Mouse (Mus musculus) liver, adult 2 months (tissue): ENCODE results near the gene Rapgef3. TPM values are rescaled to one million over a fixed set of nuclear protein-coding genes. Genes with fewer than 3 reads are reported as not detected.

Source experiments
- DNase-seq: peaks from one replicate; pipeline ENCODE4 v3.0.0-alpha.2; 2011; ENCODE audit warnings: low read depth, low spot score; ENCODE audit errors: extremely low read depth
- H3K27ac ChIP-seq: fragments of 200-500 bp; replicated peaks from 2 replicates; pipeline ENCODE4 v1.5.1; 2012; ENCODE audit warnings: low read depth, mild to moderate bottlenecking, control low read depth, inconsistent platforms, low read length; ENCODE audit not compliant: insufficient read depth
- H3K27me3 ChIP-seq: fragments of 200-500 bp; 2 replicates; pipeline ENCODE4 v1.6.1; 2012; ENCODE audit warnings: mild to moderate bottlenecking, moderate library complexity, low read length, inconsistent platforms; ENCODE audit not compliant: control insufficient read depth, insufficient read depth
- H3K36me3 ChIP-seq: fragments of 200-500 bp; 2 replicates; pipeline ENCODE4 v1.6.1; 2012; ENCODE audit warnings: low read length, inconsistent platforms; ENCODE audit not compliant: control insufficient read depth, insufficient read depth
- H3K4me1 ChIP-seq: fragments of 200-500 bp; 2 replicates; pipeline ENCODE4 v1.6.1; 2011; ENCODE audit warnings: low read length; ENCODE audit not compliant: control insufficient read depth, insufficient read depth
- H3K4me3 ChIP-seq: fragments of 200-500 bp; 2 replicates; pipeline ENCODE4 v1.5.1; 2011; ENCODE audit warnings: low read depth, mild to moderate bottlenecking, control low read depth, low read length, moderate library complexity; ENCODE audit not compliant: insufficient read depth
- H3K79me2 ChIP-seq: fragments of 200-500 bp; 2 replicates; pipeline ENCODE4 v1.6.1; 2012; ENCODE audit warnings: inconsistent platforms, mild to moderate bottlenecking, low read length, moderate library complexity; ENCODE audit not compliant: control insufficient read depth, insufficient read depth
- H3K9ac ChIP-seq: fragments of 200-500 bp; 2 replicates; pipeline ENCODE4 v1.6.1; 2012; ENCODE audit warnings: low read depth, mild to moderate bottlenecking, control low read depth, inconsistent platforms, low read length
- CTCF ChIP-seq: fragments of 200-500 bp; IDR thresholded peaks from 2 replicates; pipeline ENCODE4 v1.5.1; 2011; ENCODE audit warnings: low read depth, low read length, control low read depth
- POLR2A ChIP-seq: fragments of 200-500 bp; IDR thresholded peaks from 2 replicates; pipeline ENCODE4 v1.6.1; 2011; ENCODE audit warnings: low read length, control low read depth; ENCODE audit not compliant: insufficient read depth; ENCODE audit errors: extremely low read depth
- WGBS: fragments of 180-500 bp; shearing (Covaris S2); methylation state at CpG from one replicate; pipeline ENCODE4 v1.1.7; 2018; 5-methylcytosine and 5-hydroxymethylcytosine counted together
- polyA plus RNA-seq: library from polyadenylated mRNA; depleted of rRNA; stranded (reverse); fragments of >200 nt; gene quantifications from 2 replicates; pipeline ENCODE4 v1.2.3, GENCODE M21; 2012; rRNA removed
- total RNA-seq: library from RNA; depleted of rRNA; stranded (reverse); fragments of >200 nt; gene quantifications from 2 replicates; pipeline ENCODE4 v1.2.3, GENCODE M21; 2014; rRNA removed

The Rapgef3 gene
- total RNA-seq (1.8 and 3.2 TPM in 2 replicates), polyA plus RNA-seq (2.7 and 4.9 TPM in 2 replicates)

- no peaks in the 10 kb centered on the region for H3K79me2 ChIP-seq
- peak within 1 kb of the TSS; percentile 55 for H3K4me3 ChIP-seq
- H3K27me3 ChIP-seq = no peaks in the 10 kb centered on the region; the same call in 1 of the 2 replicates
- 0 out of 2 replicates have a peak, but pooled peaks have one; percentile 14 for TF ChIP-seq POLR2A
- peak; percentile 68 for TF ChIP-seq CTCF
- no peak for DNase-seq
- peak within 1 kb of the TSS; percentile 54 for H3K27ac ChIP-seq
- H3K9ac ChIP-seq = peak within 1 kb of the TSS; percentile 56
- H3K4me1 ChIP-seq = peaks cover under 1% of the 10 kb centered on the region; the same call in 1 of the 2 replicates
- H3K36me3 ChIP-seq = no peaks in the 10 kb centered on the region
- WGBS = 2% methylated on average over 44 of the region's 44 CpGs
Measured at GRCm38 (mm10) chr15:97767280-97768186, at the start of gene Rapgef3. TSS of gene Rapgef3 (minus strand) at chr15:97767972.

DNA sequence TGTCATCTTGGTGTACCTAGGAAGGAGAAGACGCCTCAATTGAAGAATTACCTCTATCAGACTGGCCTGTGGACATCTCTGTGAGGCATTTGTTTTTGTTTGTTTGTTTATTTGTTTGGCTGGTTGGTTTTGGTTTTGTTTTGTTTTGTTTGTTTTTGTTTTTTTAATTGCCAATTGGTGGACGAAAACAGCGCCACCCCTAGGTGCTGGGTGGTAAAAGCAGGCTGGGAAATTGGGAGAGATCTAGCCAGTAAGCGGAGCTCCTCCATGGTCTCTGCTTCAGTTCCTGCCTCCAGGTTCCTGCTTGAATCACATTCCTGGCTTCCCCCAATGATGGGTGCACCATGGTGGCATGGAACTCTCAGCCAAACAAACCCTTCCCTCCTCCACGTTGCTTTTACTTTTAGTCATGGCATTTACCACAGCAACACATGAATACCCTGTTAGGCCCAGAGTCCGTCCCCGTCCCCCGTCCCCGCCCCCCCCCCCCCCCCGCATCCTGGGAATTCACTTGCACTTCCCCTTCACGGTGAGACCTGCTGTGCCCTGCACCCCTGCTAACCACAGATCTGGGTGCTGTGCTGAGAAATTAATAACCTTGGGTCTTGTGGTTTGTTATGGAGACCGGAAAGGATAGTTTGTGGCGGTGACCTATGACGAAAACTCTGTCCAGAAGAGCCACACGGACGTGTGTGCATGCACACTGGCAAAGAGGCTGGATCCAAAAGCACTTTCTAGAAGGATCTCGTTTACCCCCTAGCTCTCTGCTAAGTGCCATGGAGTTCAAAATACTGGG, 48.6 kb upstream of the Rapgef3 start:
- no peak overlapping the region for H3K4me3 ChIP-seq
- WGBS = 83% methylated on average over 17 of the region's 17 CpGs
- no peaks in the 10 kb centered on the region; the same call in 1 of the 2 replicates for H3K79me2 ChIP-seq
- no peak for TF ChIP-seq CTCF
- no peak for TF ChIP-seq POLR2A
- no peaks in the 10 kb centered on the region; the same call in 1 of the 2 replicates for H3K4me1 ChIP-seq
- no peak overlapping the region for H3K27ac ChIP-seq
- H3K36me3 ChIP-seq = no peaks in the 10 kb centered on the region
- no peaks in the 10 kb centered on the region for H3K27me3 ChIP-seq
- no peak overlapping the region for H3K9ac ChIP-seq
- no peak for DNase-seq

- DNase-seq = no peak
- Histone ChIP-seq H3K4me3 (no peak overlapping the region), H3K4me1 (no peaks in the 10 kb centered on the region; the same call in 1 of the 2 replicates), H3K27ac (no peak overlapping the region), H3K27me3 (no peaks in the 10 kb centered on the region), H3K9ac (no peak overlapping the region), H3K36me3 (no peaks in the 10 kb centered on the region), H3K79me2 (no peaks in the 10 kb centered on the region; the same call in 1 of the 2 replicates)
- TF ChIP-seq CTCF = no peak
- no peak for TF ChIP-seq POLR2A
- WGBS = 91% methylated on average over 4 of the region's 4 CpGs
Measured at GRCm38 (mm10) chr15:97815254-97815653, 47.5 kb upstream of the Rapgef3 start.

- H3K27me3 ChIP-seq = no peaks in the 10 kb centered on the region
- 49% methylated on average over 5 of the region's 5 CpGs for WGBS
- TF ChIP-seq POLR2A = no peak
- TF ChIP-seq CTCF = no peak
- H3K27ac ChIP-seq = no peak overlapping the region
- H3K9ac ChIP-seq = no peak overlapping the region
- no peaks in the 10 kb centered on the region; the same call in 1 of the 2 replicates for H3K4me1 ChIP-seq
- no peak overlapping the region for H3K4me3 ChIP-seq
- no peak for DNase-seq
- H3K79me2 ChIP-seq = no peaks in the 10 kb centered on the region; the same call in 1 of the 2 replicates
- H3K36me3 ChIP-seq = no peaks in the 10 kb centered on the region
Measured at GRCm38 (mm10) chr15:97814703-97815102, 46.9 kb upstream of the Rapgef3 start.

GRCm38 (mm10) chr15:97813452-97814204, 45.9 kb upstream of the Rapgef3 start:
- TF ChIP-seq POLR2A (no peak), CTCF (no peak)
- no peaks in the 10 kb centered on the region for H3K27me3 ChIP-seq
- H3K27ac ChIP-seq = no peak overlapping the region
- WGBS = 44% methylated on average over 21 of the region's 21 CpGs
- H3K9ac ChIP-seq = no peak overlapping the region
- no peaks in the 10 kb centered on the region; the same call in 1 of the 2 replicates for H3K79me2 ChIP-seq
- no peaks in the 10 kb centered on the region; the same call in 1 of the 2 replicates for H3K4me1 ChIP-seq
- H3K4me3 ChIP-seq = no peak overlapping the region
- no peaks in the 10 kb centered on the region for H3K36me3 ChIP-seq
- no peak for DNase-seq
